Mouse (Mus musculus) CH12F3 (cell line): ENCODE results near the gene Fbxo21.

Source experiments
- in situ Hi-C: fragments of 300-500 bp; cut with MboI; formaldehyde crosslinking; loops from 2 replicates; pipeline ENCODE4 v1.14.3; 2020; ENCODE audit warnings: low sequenced_read_pairs

The Fbxo21 gene

GRCm38 (mm10) chr5:117976657-117977500 is at the start of gene Fbxo21:
Gene Fbxo21 (plus strand): TSS chr5:117976730.
- in situ Hi-C loops, result no loop called here

- in situ Hi-C loops, result loop anchor here (25.0 kb wide), 1 partner anchor 316 kb away; no protein-coding TSS in a partner anchor
These were observed 48.0 kb upstream of the Fbxo21 start for GRCm38 (mm10) chr5:117928553-117928952.

GRCm38 (mm10) chr5:117932222-117932621 is 44.3 kb upstream of the Fbxo21 start:
- in situ Hi-C loops, result loop anchor here (25.0 kb wide), 1 partner anchor 320 kb away; no protein-coding TSS in a partner anchor

GRCm38 (mm10) chr5:117932862-117933261 is 43.7 kb upstream of the Fbxo21 start:
- in situ Hi-C loops, result loop anchor here (25.0 kb wide), 1 partner anchor 321 kb away; no protein-coding TSS in a partner anchor

GRCm38 (mm10) chr5:117936346-117936745 is 40.2 kb upstream of the Fbxo21 start:
- in situ Hi-C loops, result loop anchor here (25.0 kb wide), 1 partner anchor 324 kb away; no protein-coding TSS in a partner anchor

GRCm38 (mm10) chr5:117937186-117937585 is 39.3 kb upstream of the Fbxo21 start:
- in situ Hi-C loops, result loop anchor here (25.0 kb wide), 1 partner anchor 325 kb away; no protein-coding TSS in a partner anchor

- in situ Hi-C loops, result loop anchor here (25.0 kb wide), 1 partner anchor 326 kb away; no protein-coding TSS in a partner anchor
These were observed 38.3 kb upstream of the Fbxo21 start for GRCm38 (mm10) chr5:117938182-117938581.

- in situ Hi-C loops, result loop anchor here (25.0 kb wide), 1 partner anchor 327 kb away; no protein-coding TSS in a partner anchor
These were observed 37.1 kb upstream of the Fbxo21 start for GRCm38 (mm10) chr5:117939402-117939801.

- in situ Hi-C loops, result loop anchor here (5.0 to 25.0 kb wide), 2 partner anchors 329 to 434 kb away; no protein-coding TSS in a partner anchor
These were observed 35.0 kb upstream of the Fbxo21 start for GRCm38 (mm10) chr5:117941552-117941951.

GRCm38 (mm10) chr5:117946605-117947004 is 29.9 kb upstream of the Fbxo21 start:
- in situ Hi-C loops, result loop anchor here (25.0 kb wide), 1 partner anchor 334 kb away; no protein-coding TSS in a partner anchor

- in situ Hi-C loops, result loop anchor here (25.0 kb wide), 1 partner anchor 337 kb away; no protein-coding TSS in a partner anchor
These were observed 27.1 kb upstream of the Fbxo21 start for GRCm38 (mm10) chr5:117949393-117949792.

GRCm38 (mm10) chr5:117953893-117954292 is 22.6 kb upstream of the Fbxo21 start:
- in situ Hi-C loops, result no loop called here

GRCm38 (mm10) chr5:117954429-117954828 is 22.1 kb upstream of the Fbxo21 start:
- in situ Hi-C loops, result no loop called here

GRCm38 (mm10) chr5:117955675-117956420 is 20.7 kb upstream of the Fbxo21 start:
- in situ Hi-C loops, result no loop called here

GRCm38 (mm10) chr5:117964750-117965149 is 11.8 kb upstream of the Fbxo21 start:
- in situ Hi-C loops, result no loop called here

GRCm38 (mm10) chr5:117966956-117967355 is 9.6 kb upstream of the Fbxo21 start:
- in situ Hi-C loops, result no loop called here

- in situ Hi-C loops, result no loop called here
These were observed 8.9 kb upstream of the Fbxo21 start for GRCm38 (mm10) chr5:117967659-117968069.

- in situ Hi-C loops, result no loop called here
These were observed 6.7 kb upstream of the Fbxo21 start for GRCm38 (mm10) chr5:117969681-117970427.

GRCm38 (mm10) chr5:117976263-117976656 is 270 bp upstream of the Fbxo21 start:
- in situ Hi-C loops, result no loop called here

GRCm38 (mm10) chr5:117977501-117978158 is 1.1 kb downstream of the Fbxo21 start:
- in situ Hi-C loops, result no loop called here
